Comparison of ENCODE assay signal across 8 mouse cellular contexts in genomic region chr9:99568347-99569070, GRCm38 (mm10). TPM values are rescaled to one million over a fixed set of nuclear protein-coding genes. Genes with fewer than 3 reads are reported as not detected.
DNase-seq lines count a peak whose midpoint lies in the region; ATAC-seq and TF ChIP-seq lines count a peak whose summit lies in the region.

TSS of gene Armc8 (minus strand) at chr9:99568899.

- 0 out of 2 replicates have a peak, but pooled peaks have one; percentile 61 for TF ChIP-seq POLR2A in bone marrow, adult 2 months (IDR thresholded peaks at IDR 0.05; ENCODE audit: borderline replicate concordance, control insufficient read depth, low read depth, low read length)

- H3K27ac ChIP-seq in bone marrow, adult 2 months (ENCODE audit: control insufficient read depth, insufficient read depth, low read depth, low read length, poor library complexity): peak within 1 kb of the TSS; percentile 99
- peak within 1 kb of the TSS; percentile 96 for H3K27ac ChIP-seq in embryonic facial prominence, embryonic 15.5 days (replicated peaks)
- H3K27ac ChIP-seq in kidney, embryonic 14.5 days (ENCODE audit: low read depth, low read length): peak within 1 kb of the TSS; percentile 95
- H3K27ac ChIP-seq in limb, embryonic 15.5 days: peak within 1 kb of the TSS; percentile 97

- H3K4me3 ChIP-seq in bone marrow, adult 2 months (replicated peaks; ENCODE audit: control insufficient read depth, low read depth, low read length): peak within 1 kb of the TSS; percentile 80
- H3K4me3 ChIP-seq in embryonic facial prominence, embryonic 15.5 days (replicated peaks): peak within 1 kb of the TSS; percentile 98
- peak within 1 kb of the TSS; percentile 96 for H3K4me3 ChIP-seq in kidney, embryonic 14.5 days (ENCODE audit: low read length)
- peak within 1 kb of the TSS; percentile 87 for H3K4me3 ChIP-seq in limb, embryonic 15.5 days

- no peaks in the 10 kb centered on the region for H3K27me3 ChIP-seq in embryonic facial prominence, embryonic 15.5 days
- H3K27me3 ChIP-seq in kidney, embryonic 14.5 days (ENCODE audit: control insufficient read depth, insufficient read depth, low read length): no peaks in the 10 kb centered on the region
- no peaks in the 10 kb centered on the region for H3K27me3 ChIP-seq in limb, embryonic 15.5 days

- TF ChIP-seq CTCF in bone marrow, adult 2 months (IDR thresholded peaks at IDR 0.05; ENCODE audit: control insufficient read depth, insufficient read depth, low read length): no peak

- H3K9me3 ChIP-seq in embryonic facial prominence, embryonic 15.5 days (replicated peaks): no peaks in the 10 kb centered on the region
- no peaks in the 10 kb centered on the region for H3K9me3 ChIP-seq in kidney, embryonic 14.5 days (ENCODE audit: control insufficient read depth, low read length)
- no peaks in the 10 kb centered on the region for H3K9me3 ChIP-seq in limb, embryonic 15.5 days

- whole genome bisulfite sequencing in bone marrow, adult 2 months: under 1% methylated on average over 70 of the region's 70 CpGs
- 0% methylated on average over 70 of the region's 70 CpGs for WGBS in embryonic facial prominence, embryonic 15.5 days
- under 1% methylated on average over 70 of the region's 70 CpGs for WGBS in kidney, embryonic 14.5 days
- under 1% methylated on average over 70 of the region's 70 CpGs for whole genome bisulfite sequencing in limb, embryonic 15.5 days

- H3K4me1 ChIP-seq in bone marrow, adult 2 months (ENCODE audit: control insufficient read depth, insufficient read depth, low read length): no peaks in the 10 kb centered on the region
- H3K4me1 ChIP-seq in embryonic facial prominence, embryonic 15.5 days: peaks cover 8% of the 10 kb centered on the region
- H3K4me1 ChIP-seq in kidney, embryonic 14.5 days (ENCODE audit: control insufficient read depth, insufficient read depth, low read length): peaks cover 5% of the 10 kb centered on the region; the same call in 1 of the 2 replicates
- peaks cover 13% of the 10 kb centered on the region for H3K4me1 ChIP-seq in limb, embryonic 15.5 days

- peak; percentile 94 for ATAC-seq in embryonic facial prominence, embryonic 15.5 days (ENCODE audit: insufficient number of reproducible peaks, low FRiP score, low TSS enrichment, low read depth)
- peak; percentile 96 for ATAC-seq in kidney, embryonic 14.5 days (ENCODE audit: low FRiP score, low TSS enrichment)
- peak; percentile 93 for ATAC-seq in limb, embryonic 15.5 days (ENCODE audit: insufficient number of reproducible peaks, low FRiP score, low TSS enrichment, low read depth)

- H3K4me2 ChIP-seq in embryonic facial prominence, embryonic 15.5 days (replicated peaks): peak within 1 kb of the TSS; percentile 82
- peak within 1 kb of the TSS; percentile 69 for H3K4me2 ChIP-seq in kidney, embryonic 14.5 days (replicated peaks; ENCODE audit: low read depth, low read length)
- H3K4me2 ChIP-seq in limb, embryonic 15.5 days: peak within 1 kb of the TSS; percentile 85

- H3K36me3 ChIP-seq in embryonic facial prominence, embryonic 15.5 days: no peaks in the 10 kb centered on the region
- no peaks in the 10 kb centered on the region for H3K36me3 ChIP-seq in kidney, embryonic 14.5 days (ENCODE audit: control insufficient read depth, insufficient read depth, low read length)
- no peaks in the 10 kb centered on the region for H3K36me3 ChIP-seq in limb, embryonic 15.5 days

- DNase-seq in 416B (ENCODE audit: low read depth): peak; percentile 95
- peak; percentile 88 to 93 for DNase-seq in heart, adult 9 months (ENCODE audit: low spot score in 2 of 2)
- DNase-seq in monocyte, adult 2 months (ENCODE audit: low read depth in 1 of 2, low spot score in 2 of 2): peak; percentile 52 to 80
- peak; percentile 90 to 92 for DNase-seq in spleen, postnatal 36 days (ENCODE audit: low spot score in 2 of 2)

- peak within 1 kb of the TSS; percentile 91 for H3K9ac ChIP-seq in embryonic facial prominence, embryonic 15.5 days
- H3K9ac ChIP-seq in kidney, embryonic 14.5 days (ENCODE audit: low read depth, low read length): peak within 1 kb of the TSS; percentile 86
- H3K9ac ChIP-seq in limb, embryonic 15.5 days: peak within 1 kb of the TSS; percentile 93

RNA-seq across cellular contexts. Expression of gene Armc8, which starts in this region (rescaled TPM):
- 8.0 and 11.9 TPM in 2 replicates for polyA plus RNA-seq in bone marrow, adult 2 months (2011; ENCODE audit: insufficient read depth, insufficient read length, low replicate concordance, missing spikeins)
- 20.5 and 20.6 TPM in 2 replicates for polyA plus RNA-seq in embryonic facial prominence, embryonic 15.5 days (2015; fragmentation: Nextera tagmentation; extraction: Ambion mirVana)
- 20.1 and 28.0 TPM in 2 replicates for polyA plus RNA-seq in kidney, embryonic 14.5 days (2014; fragmentation: Nextera tagmentation; extraction: Ambion mirVana)
- polyA plus RNA-seq in limb, embryonic 15.5 days (2015; fragmentation: Nextera tagmentation; extraction: Ambion mirVana): 19.5 and 20.2 TPM in 2 replicates

Comparison
In these comparisons a context has a peak if more than half of its experiments do, and no peak if none do; other contexts are left out.
1. Peak in every context shown above with its lines: DNase-seq, ATAC-seq, H3K4me3 ChIP-seq and H3K27ac ChIP-seq.